In genomic region chr1:133296376-133296775, GRCm38 (mm10) we compare ENCODE assay signal across 11 mouse cellular contexts. TPM values are rescaled to one million over a fixed set of nuclear protein-coding genes. Genes with fewer than 3 reads are reported as not detected.
DNase-seq lines count a peak whose midpoint lies in the region; ATAC-seq and TF ChIP-seq lines count a peak whose summit lies in the region.
"Had no signal": no experiment of that assay in that cellular context is flagged by ENCODE, and none has a peak within 500 bp of the region (broad histone marks: within the 10 kb centered on the region; RNA-seq: fewer than 3 reads in every experiment).

No protein-coding gene starts in this region.

- no peaks in the 10 kb centered on the region for H3K9me3 ChIP-seq in liver, embryonic 12.5 days (replicated peaks)
- H3K9me3 ChIP-seq in stomach, postnatal 0 days (ENCODE audit: control insufficient read depth, low read length), result no peaks in the 10 kb centered on the region

- peaks cover 36% of the 10 kb centered on the region for H3K36me3 ChIP-seq in liver, adult 2 months (ENCODE audit: control insufficient read depth, insufficient read depth, low read length)
- 0 out of 2 replicates have a peak, but pooled peaks cover 4% of the 10 kb centered on the region for H3K36me3 ChIP-seq in liver, embryonic 12.5 days
- H3K36me3 ChIP-seq in stomach, postnatal 0 days (ENCODE audit: control insufficient read depth, insufficient read depth, low read length), result no peaks in the 10 kb centered on the region; the same call in none of the 2 replicates

- ATAC-seq in liver, embryonic 12.5 days, result no peak
- ATAC-seq in stomach, postnatal 0 days (ENCODE audit: low FRiP score, low TSS enrichment), result peak; percentile 62

- 0 out of 2 replicates have a peak overlapping the region, but pooled peaks have one; percentile 3 for H3K27ac ChIP-seq in liver, adult 2 months (replicated peaks; ENCODE audit: insufficient read depth, low read depth, low read length)
- no peak overlapping the region for H3K27ac ChIP-seq in liver, embryonic 12.5 days
- no peak overlapping the region for H3K27ac ChIP-seq in stomach, postnatal 0 days (replicated peaks)
- H3K27ac ChIP-seq: left cerebral cortex, adult 2 months had no signal

- WGBS in liver, adult 2 months, result 22% methylated on average over 9 of the region's 9 CpGs
- 78% methylated on average over 9 of the region's 9 CpGs for WGBS in liver, embryonic 12.5 days (ENCODE audit: insufficient replicate concordance)
- WGBS in stomach, postnatal 0 days, result 63% methylated on average over 9 of the region's 9 CpGs

- H3K27me3 ChIP-seq in liver, adult 2 months (ENCODE audit: control insufficient read depth, insufficient read depth, low read length), result no peaks in the 10 kb centered on the region
- peaks cover 26% of the 10 kb centered on the region for H3K27me3 ChIP-seq in liver, embryonic 12.5 days (replicated peaks)
- no peaks in the 10 kb centered on the region for H3K27me3 ChIP-seq in stomach, postnatal 0 days (ENCODE audit: control insufficient read depth, insufficient read depth, low read length)

- H3K79me2 ChIP-seq in liver, adult 2 months (ENCODE audit: control insufficient read depth, insufficient read depth, low read length), result no peaks in the 10 kb centered on the region

- no peak for TF ChIP-seq EP300 in stomach, postnatal 0 days (optimal IDR thresholded peaks at IDR 0.05)

- DNase-seq in liver, adult 2 months (ENCODE audit: extremely low read depth, low read depth, low spot score), result peak; percentile 83
- peak; percentile 70 to 73 for DNase-seq in cerebellum, postnatal 36 days
- peak; percentile 42 for DNase-seq in heart, postnatal 25 days (ENCODE audit: low spot score)
- peak; percentile 48 for DNase-seq in stomach, postnatal 0 days (ENCODE audit: low spot score)
- DNase-seq in spleen, adult 18-20 months, result no peak
- DNase-seq in c-Kit-positive CD71-positive TER-119-positive erythroid progenitor cells, embryonic 14.5 days (ENCODE audit: low spot score), result no peak
- DNase-seq in embryo, embryonic 11 days, result no peak

- H3K4me1 ChIP-seq in liver, adult 2 months (ENCODE audit: control insufficient read depth, insufficient read depth, low read length), result 0 out of 2 replicates have a peak, but pooled peaks cover 4% of the 10 kb centered on the region
- no peaks in the 10 kb centered on the region for H3K4me1 ChIP-seq in liver, embryonic 12.5 days
- no peaks in the 10 kb centered on the region for H3K4me1 ChIP-seq in stomach, postnatal 0 days (replicated peaks; ENCODE audit: control insufficient read depth, insufficient read depth)

- no peak overlapping the region for H3K4me2 ChIP-seq in liver, embryonic 12.5 days
- no peak overlapping the region for H3K4me2 ChIP-seq in stomach, postnatal 0 days (replicated peaks; ENCODE audit: low read depth)

- no peak for TF ChIP-seq POLR2A in liver, adult 2 months (IDR thresholded peaks at IDR 0.05; ENCODE audit: extremely low read depth, insufficient read depth, low read length)

- TF ChIP-seq CTCF in liver, adult 2 months (IDR thresholded peaks at IDR 0.05; ENCODE audit: low read depth, low read length), result no peak
- TF ChIP-seq CTCF in stomach, postnatal 0 days (IDR thresholded peaks at IDR 0.05; ENCODE audit: low read depth), result no peak

- no peak overlapping the region for H3K4me3 ChIP-seq in liver, adult 2 months (ENCODE audit: insufficient read depth, low read depth, low read length)
- H3K4me3 ChIP-seq in liver, embryonic 12.5 days, result no peak overlapping the region
- no peak overlapping the region for H3K4me3 ChIP-seq in stomach, postnatal 0 days (ENCODE audit: low read depth, low read length)
- H3K4me3 ChIP-seq: left cerebral cortex, adult 2 months had no signal

- no peak overlapping the region for H3K9ac ChIP-seq in liver, adult 2 months (ENCODE audit: low read depth, low read length)
- H3K9ac ChIP-seq in liver, embryonic 12.5 days, result no peak overlapping the region
- H3K9ac ChIP-seq in stomach, postnatal 0 days (ENCODE audit: low read length), result no peak overlapping the region

- intact Hi-C loops in heart, postnatal 25 days (cut with DNase I), result no loop called here

RNA-seq across cellular contexts. Expression of gene Golt1a, which starts 13.2 kb away (rescaled TPM):
- total RNA-seq in liver, adult 2 months (2014; rRNA removed), result 11.4 and 13.0 TPM in 2 replicates
- polyA plus RNA-seq in liver, adult 2 months (2012; rRNA removed), result 16.1 and 21.2 TPM in 2 replicates
- polyA plus RNA-seq in liver, embryonic 12.5 days (2016; fragmentation: Nextera tagmentation; extraction: Ambion mirVana), result 4.4 and 5.8 TPM in 2 replicates
- not detected for total RNA-seq in heart, postnatal 25 days (2021)
- 7.6 and 10.8 TPM in 2 replicates for polyA plus RNA-seq in stomach, postnatal 0 days (2015; fragmentation: Nextera tagmentation; extraction: Ambion mirVana)
- total RNA-seq: ES-E14 had no signal

RNA-seq across cellular contexts. Expression of gene Kiss1, which starts 25.3 kb away (rescaled TPM):
- not detected in 2 replicates for total RNA-seq in liver, adult 2 months (2014; rRNA removed)
- not detected in 2 replicates for polyA plus RNA-seq in liver, adult 2 months (2012; rRNA removed)
- polyA plus RNA-seq in liver, embryonic 12.5 days (2016; fragmentation: Nextera tagmentation; extraction: Ambion mirVana), result not detected in 2 replicates
- not detected for total RNA-seq in heart, postnatal 25 days (2021)
- not detected in 2 replicates for polyA plus RNA-seq in stomach, postnatal 0 days (2015; fragmentation: Nextera tagmentation; extraction: Ambion mirVana)
- total RNA-seq: ES-E14 had no signal
- polyA plus RNA-seq: gonadal fat pad, adult 2 months had no signal

RNA-seq across cellular contexts. Expression of gene Ren1, which starts 53.9 kb away (rescaled TPM):
- not detected in 2 replicates for total RNA-seq in liver, adult 2 months (2014; rRNA removed)
- 0.18 and 7.6 TPM in 2 replicates for polyA plus RNA-seq in liver, adult 2 months (2012; rRNA removed)
- 0.29 and 0.39 TPM in 2 replicates for polyA plus RNA-seq in liver, embryonic 12.5 days (2016; fragmentation: Nextera tagmentation; extraction: Ambion mirVana)
- under 1 TPM; 0.21 to 0.28 TPM for total RNA-seq in heart, postnatal 25 days (2021)
- polyA plus RNA-seq in stomach, postnatal 0 days (2015; fragmentation: Nextera tagmentation; extraction: Ambion mirVana), result 2.9 and 6.1 TPM in 2 replicates
- total RNA-seq: left cerebral cortex, adult 2 months had no signal

Comparison
In these comparisons a context has a peak if more than half of its experiments do, and no peak if none do; other contexts are left out.
1. DNase-seq: peak in liver, adult 2 months (single experiment), cerebellum, postnatal 36 days (2 of 2), heart, postnatal 25 days (single experiment) and stomach, postnatal 0 days (single experiment); none in spleen, adult 18-20 months (0 of 2), c-Kit-positive CD71-positive TER-119-positive erythroid progenitor cells, embryonic 14.5 days (single experiment) and embryo, embryonic 11 days (single experiment).